Mouse (Mus musculus) spleen, adult 2 months (tissue): ENCODE results near the gene Slc35f3. TPM values are rescaled to one million over a fixed set of nuclear protein-coding genes. Genes with fewer than 3 reads are reported as not detected.
A peak's percentile ranks its signal among the peaks of the same experiment; 100 is the strongest.

Source experiments
- DNase-seq, 2 experiments: peaks; one replicate each; pipeline versions ENCODE4 v3.0.0 to v3.0.0-alpha.2; 2012 to 2021; ENCODE audit warnings: low spot score in 2 of 2, low read depth in 1 of 2
- H3K27ac ChIP-seq: fragments of 200-500 bp; 2 replicates; pipeline ENCODE4 v1.5.1; 2012; ENCODE audit warnings: low read length, inconsistent platforms; ENCODE audit not compliant: insufficient read depth
- H3K27me3 ChIP-seq: fragments of 200-500 bp; 2 replicates; pipeline ENCODE4 v1.6.1; 2012; ENCODE audit warnings: mild to moderate bottlenecking, moderate library complexity, low read length, inconsistent platforms; ENCODE audit not compliant: control insufficient read depth, insufficient read depth
- H3K36me3 ChIP-seq: fragments of 200-500 bp; 2 replicates; pipeline ENCODE4 v1.6.1; 2012; ENCODE audit warnings: mild to moderate bottlenecking, low read length, inconsistent platforms; ENCODE audit not compliant: control insufficient read depth, insufficient read depth
- H3K4me1 ChIP-seq: fragments of 200-500 bp; 2 replicates; pipeline ENCODE4 v1.6.1; 2011; ENCODE audit warnings: inconsistent platforms; ENCODE audit not compliant: control insufficient read depth, insufficient read depth, insufficient read length
- H3K4me3 ChIP-seq: fragments of 200-500 bp; 2 replicates; pipeline ENCODE4 v1.5.1; 2011; ENCODE audit warnings: mild to moderate bottlenecking, inconsistent platforms; ENCODE audit not compliant: insufficient read depth, insufficient read length; ENCODE audit errors: extremely low read depth
- CTCF ChIP-seq: fragments of 200-500 bp; IDR thresholded peaks from 2 replicates; pipeline ENCODE4 v1.5.1; 2011; ENCODE audit warnings: mild to moderate bottlenecking, inconsistent platforms; ENCODE audit not compliant: insufficient read depth, insufficient read length, insufficient replicate concordance; ENCODE audit errors: extremely low read depth
- POLR2A ChIP-seq: fragments of 200-500 bp; IDR thresholded peaks from 2 replicates; pipeline ENCODE4 v1.6.1; 2011; ENCODE audit warnings: low read depth, low read length, inconsistent platforms
- WGBS: fragments of 180-500 bp; shearing (Covaris S2); methylation state at CpG from one replicate; pipeline ENCODE4 v1.1.7; 2018; 5-methylcytosine and 5-hydroxymethylcytosine counted together
- polyA plus RNA-seq: library from polyadenylated mRNA; depleted of rRNA; stranded (reverse); fragments of >200 nt; gene quantifications from 2 replicates; pipeline ENCODE4 v1.2.3, GENCODE M21; 2012; rRNA removed

The Slc35f3 gene
- polyA plus RNA-seq, result 0.04 TPM in 1 of 2 replicates, not detected in the other

GRCm38 (mm10) chr8:126298296-126299093 lies at the start of gene Slc35f3:
Slc35f3 (plus strand) TSS chr8:126298558.
- TF ChIP-seq POLR2A, result no peak
- no peak for TF ChIP-seq CTCF
- Histone ChIP-seq H3K4me3 (no peak within 1 kb of the TSS), H3K27ac (no peak within 1 kb of the TSS), H3K27me3 (peaks cover 6% of the 10 kb centered on the region), H3K4me1 (no peaks in the 10 kb centered on the region; the same call in 1 of the 2 replicates), H3K36me3 (no peaks in the 10 kb centered on the region)
- no peak for DNase-seq
- WGBS, result 4% methylated on average over 63 of the region's 72 CpGs

GRCm38 (mm10) chr8:126250486-126250885 lies 47.9 kb upstream of the Slc35f3 start:
- DNase-seq, result no peak
- no peak overlapping the region for H3K27ac ChIP-seq
- no peaks in the 10 kb centered on the region for H3K4me1 ChIP-seq
- 69% methylated on average over 4 of the region's 4 CpGs for WGBS
- 0 out of 2 replicates have a peak, but pooled peaks cover 1% of the 10 kb centered on the region for H3K27me3 ChIP-seq
- H3K4me3 ChIP-seq, result no peak overlapping the region
- no peaks in the 10 kb centered on the region for H3K36me3 ChIP-seq
- TF ChIP-seq CTCF, result no peak
- no peak for TF ChIP-seq POLR2A

- no peak for DNase-seq
- Histone ChIP-seq H3K36me3 (no peaks in the 10 kb centered on the region), H3K4me3 (no peak overlapping the region), H3K4me1 (no peaks in the 10 kb centered on the region), H3K27me3 (0 out of 2 replicates have a peak, but pooled peaks cover 1% of the 10 kb centered on the region), H3K27ac (no peak overlapping the region)
- WGBS, result 54% methylated on average over 9 of the region's 9 CpGs
- TF ChIP-seq POLR2A, result no peak
- TF ChIP-seq CTCF, result no peak
These were observed 41.6 kb upstream of the Slc35f3 start for GRCm38 (mm10) chr8:126256585-126257391.

GRCm38 (mm10) chr8:126257392-126257681 lies 41.0 kb upstream of the Slc35f3 start:
- H3K27ac ChIP-seq, result no peak overlapping the region
- DNase-seq, result no peak
- H3K36me3 ChIP-seq, result no peaks in the 10 kb centered on the region
- no peaks in the 10 kb centered on the region for H3K4me1 ChIP-seq
- 0 out of 2 replicates have a peak, but pooled peaks cover 1% of the 10 kb centered on the region for H3K27me3 ChIP-seq
- 44% methylated on average over 8 of the region's 8 CpGs for WGBS
- H3K4me3 ChIP-seq, result no peak overlapping the region
- TF ChIP-seq POLR2A, result no peak
- TF ChIP-seq CTCF, result no peak

- 0 out of 2 replicates have a peak, but pooled peaks cover 1% of the 10 kb centered on the region for H3K27me3 ChIP-seq
- H3K4me1 ChIP-seq, result no peaks in the 10 kb centered on the region
- peak in 1 of 2 experiments; percentile 32 for DNase-seq
- peak; percentile 25; the same call in 1 of the 2 replicates for TF ChIP-seq CTCF
- TF ChIP-seq POLR2A, result no peak
- H3K4me3 ChIP-seq, result no peak overlapping the region
- no peaks in the 10 kb centered on the region for H3K36me3 ChIP-seq
- WGBS, result 4% methylated on average over 15 of the region's 15 CpGs
- H3K27ac ChIP-seq, result no peak overlapping the region
These were observed 40.1 kb upstream of the Slc35f3 start for GRCm38 (mm10) chr8:126258175-126258781.

- DNase-seq, result no peak
- Histone ChIP-seq H3K4me1 (no peaks in the 10 kb centered on the region), H3K4me3 (no peak overlapping the region), H3K27me3 (no peaks in the 10 kb centered on the region), H3K27ac (no peak overlapping the region), H3K36me3 (no peaks in the 10 kb centered on the region)
- TF ChIP-seq POLR2A, result no peak
- TF ChIP-seq CTCF, result no peak
- WGBS, result 71% methylated on average over 1 of the region's 1 CpGs
These were observed 33.2 kb upstream of the Slc35f3 start for GRCm38 (mm10) chr8:126265186-126265585.

GRCm38 (mm10) chr8:126267118-126267517 lies 31.2 kb upstream of the Slc35f3 start:
- Histone ChIP-seq H3K4me3 (no peak overlapping the region), H3K27me3 (no peaks in the 10 kb centered on the region), H3K36me3 (no peaks in the 10 kb centered on the region), H3K27ac (no peak overlapping the region), H3K4me1 (no peaks in the 10 kb centered on the region)
- DNase-seq, result no peak
- 16% methylated on average over 8 of the region's 8 CpGs for WGBS
- peak; percentile 17; the same call in 1 of the 2 replicates for TF ChIP-seq CTCF
- no peak for TF ChIP-seq POLR2A
